Mouse (Mus musculus) telencephalon, adult 2 months (tissue): ENCODE data around the gene Nupr1l.
"Not testable (repeated sequence)": the region's sequence is repeated elsewhere in the genome, so short reads cannot be mapped to it uniquely, and the experiment has no call there.

Source experiments
- DNase-seq: peaks from one replicate; pipeline ENCODE4 v3.0.0-alpha.2; 2011; ENCODE audit warnings: low read depth, low spot score

The Nupr1l gene

DNA sequence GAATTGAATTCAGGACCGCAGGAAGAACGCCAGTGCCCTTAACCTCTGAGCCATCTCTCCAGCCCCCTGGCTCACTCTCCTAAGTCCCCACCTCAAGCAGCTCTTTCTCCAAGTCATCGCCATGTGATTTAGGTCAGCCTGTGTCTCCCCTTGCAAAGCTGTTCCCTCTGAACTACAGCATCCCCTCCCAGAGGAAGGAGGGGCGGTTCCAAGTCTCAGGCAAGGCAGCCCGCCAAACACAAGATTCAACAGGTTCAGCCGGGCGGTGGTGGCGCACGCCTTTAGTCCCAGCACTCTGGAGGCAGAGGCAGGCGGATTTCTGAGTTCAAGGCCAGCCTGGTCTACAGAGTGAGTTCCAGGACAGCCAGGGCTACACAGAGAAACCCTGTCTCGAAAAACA lies 7.2 kb downstream of the Nupr1l start:
- not testable (repeated sequence) for DNase-seq

DNA sequence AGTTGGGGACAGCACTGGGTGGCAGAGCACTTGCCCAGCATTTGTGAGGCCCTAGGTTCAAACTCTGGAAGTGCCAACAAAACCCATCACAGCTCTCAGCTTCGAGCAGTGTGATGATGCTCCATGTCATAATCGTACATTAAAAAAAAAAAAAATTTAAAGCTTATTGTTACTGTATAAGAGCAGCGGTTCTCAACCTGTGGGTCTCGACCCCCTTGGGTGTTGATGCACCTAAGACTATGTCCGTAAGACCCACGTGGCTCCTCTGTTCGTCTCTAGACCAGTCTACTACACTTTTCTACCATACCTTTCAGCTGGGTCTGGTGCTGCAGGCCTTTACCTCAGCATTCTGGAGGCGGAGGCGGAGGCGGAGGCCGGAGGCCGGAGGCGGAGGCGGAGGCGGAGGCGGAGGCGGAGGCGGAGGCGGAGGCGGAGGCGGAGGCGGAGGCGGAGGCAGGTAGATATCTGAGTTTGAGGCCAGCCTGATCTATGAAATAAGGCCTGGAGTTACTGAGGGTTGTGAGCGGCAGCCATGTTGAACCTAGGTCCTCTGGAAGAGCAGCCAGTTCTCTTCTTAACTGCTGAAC lies 9.8 kb downstream of the Nupr1l start:
- DNase-seq: no peak

DNA sequence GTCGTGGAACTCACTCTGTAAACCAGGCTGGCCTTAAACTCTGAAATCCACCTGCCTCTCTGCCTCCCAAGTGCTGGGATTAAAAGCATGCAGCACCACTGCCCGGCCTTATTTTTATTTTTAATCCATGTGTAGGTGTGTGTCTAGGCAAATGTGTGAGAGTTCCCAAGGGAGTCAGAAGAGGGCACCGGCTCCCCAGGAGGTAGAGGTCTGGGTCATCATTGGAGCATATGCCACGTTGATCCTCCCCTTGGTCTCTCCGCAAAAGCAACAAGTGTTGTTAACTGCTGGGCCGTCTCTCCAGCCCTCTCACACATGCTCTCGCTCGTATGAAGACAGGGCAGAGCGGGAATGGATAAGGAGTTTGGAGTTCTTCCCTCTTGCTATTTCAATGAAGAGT lies 10.4 kb downstream of the Nupr1l start:
- no peak for DNase-seq

DNA sequence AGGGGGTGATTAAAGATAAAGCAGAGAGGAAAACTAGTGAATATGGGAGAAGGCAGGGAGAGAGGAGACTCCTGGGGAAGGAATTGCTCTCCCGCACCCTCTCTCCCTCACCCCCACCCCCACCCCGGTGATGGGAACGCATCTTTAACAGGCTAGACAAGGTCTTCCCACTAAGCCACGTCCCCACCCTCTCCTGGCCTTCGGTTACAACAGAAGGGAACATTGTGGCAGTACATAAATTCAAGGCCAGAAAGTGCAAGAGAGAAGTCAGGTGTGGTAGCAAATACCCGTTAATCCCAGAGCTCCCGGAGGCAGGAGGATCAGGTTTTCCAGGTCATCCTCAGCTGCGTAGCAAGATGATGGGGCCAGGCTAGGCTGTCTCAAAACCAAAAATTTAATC lies 11.0 kb downstream of the Nupr1l start:
- DNase-seq: no peak

DNA sequence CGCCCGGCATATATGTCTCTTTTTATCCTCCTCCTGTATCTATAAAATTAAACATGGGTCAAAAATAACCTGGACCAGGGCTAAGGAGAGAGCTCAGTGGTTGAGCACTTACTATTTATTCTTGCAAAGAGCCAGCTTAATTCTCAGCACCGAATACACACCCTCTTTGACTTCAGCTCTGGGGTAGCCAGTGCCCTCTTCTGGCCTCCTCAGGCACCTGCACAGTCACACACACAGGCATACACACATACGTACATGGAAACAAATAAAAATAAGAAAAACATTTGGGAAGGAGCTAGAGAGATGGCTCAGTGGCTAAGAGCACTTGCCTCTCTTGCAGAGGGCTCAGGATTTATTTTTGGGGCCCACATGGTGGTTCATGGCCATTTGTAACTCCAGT lies 13.6 kb downstream of the Nupr1l start:
- DNase-seq: no peak

DNA sequence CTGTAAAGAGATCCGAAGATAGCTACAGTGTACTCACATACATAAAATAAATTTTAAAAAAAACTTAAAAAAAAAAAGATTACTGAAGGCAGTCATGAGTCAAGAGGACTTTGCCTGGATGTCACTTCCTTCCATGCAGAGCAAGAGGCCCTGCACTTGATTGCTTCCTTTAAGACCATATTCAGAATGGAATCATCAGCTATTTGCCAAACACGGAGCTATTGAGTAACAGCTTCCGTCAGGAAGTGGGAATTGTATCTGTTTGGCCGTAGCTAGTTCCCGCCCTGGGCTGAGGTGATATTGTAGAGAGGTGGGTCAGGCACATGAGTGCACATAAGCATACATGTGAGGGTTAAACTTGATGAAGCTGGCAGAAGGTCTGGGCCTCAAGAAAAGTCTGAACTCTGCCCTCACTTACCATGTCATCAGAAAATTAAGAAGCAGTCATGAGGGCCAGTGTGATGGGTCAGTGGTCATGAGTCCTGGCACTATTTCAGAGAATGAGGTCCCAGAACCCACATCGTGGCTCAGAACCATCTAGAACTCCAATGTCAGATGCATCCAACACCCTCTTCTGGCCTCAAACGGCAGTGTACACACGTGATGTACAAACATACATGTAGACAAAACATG lies 16.6 kb downstream of the Nupr1l start:
- DNase-seq: no peak

DNA sequence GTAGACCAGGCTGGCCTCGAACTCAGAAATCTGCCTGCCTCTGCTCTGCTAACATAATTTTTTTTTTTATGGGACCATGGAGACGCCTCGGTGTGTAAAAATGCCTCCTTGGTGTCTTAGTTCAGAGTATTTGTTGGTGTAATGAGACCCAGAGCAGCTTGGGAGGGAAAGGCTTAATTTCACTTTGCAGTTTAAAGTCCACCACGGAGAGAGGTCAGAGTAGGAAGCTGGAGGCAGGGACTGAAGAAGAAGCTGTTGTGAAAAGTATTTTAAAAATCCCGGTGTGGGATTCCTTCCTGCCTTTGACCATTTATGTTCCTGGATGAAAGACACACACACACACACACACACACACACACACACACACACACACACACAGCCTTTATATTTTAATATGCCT lies 17.6 kb downstream of the Nupr1l start:
- DNase-seq: no peak

DNA sequence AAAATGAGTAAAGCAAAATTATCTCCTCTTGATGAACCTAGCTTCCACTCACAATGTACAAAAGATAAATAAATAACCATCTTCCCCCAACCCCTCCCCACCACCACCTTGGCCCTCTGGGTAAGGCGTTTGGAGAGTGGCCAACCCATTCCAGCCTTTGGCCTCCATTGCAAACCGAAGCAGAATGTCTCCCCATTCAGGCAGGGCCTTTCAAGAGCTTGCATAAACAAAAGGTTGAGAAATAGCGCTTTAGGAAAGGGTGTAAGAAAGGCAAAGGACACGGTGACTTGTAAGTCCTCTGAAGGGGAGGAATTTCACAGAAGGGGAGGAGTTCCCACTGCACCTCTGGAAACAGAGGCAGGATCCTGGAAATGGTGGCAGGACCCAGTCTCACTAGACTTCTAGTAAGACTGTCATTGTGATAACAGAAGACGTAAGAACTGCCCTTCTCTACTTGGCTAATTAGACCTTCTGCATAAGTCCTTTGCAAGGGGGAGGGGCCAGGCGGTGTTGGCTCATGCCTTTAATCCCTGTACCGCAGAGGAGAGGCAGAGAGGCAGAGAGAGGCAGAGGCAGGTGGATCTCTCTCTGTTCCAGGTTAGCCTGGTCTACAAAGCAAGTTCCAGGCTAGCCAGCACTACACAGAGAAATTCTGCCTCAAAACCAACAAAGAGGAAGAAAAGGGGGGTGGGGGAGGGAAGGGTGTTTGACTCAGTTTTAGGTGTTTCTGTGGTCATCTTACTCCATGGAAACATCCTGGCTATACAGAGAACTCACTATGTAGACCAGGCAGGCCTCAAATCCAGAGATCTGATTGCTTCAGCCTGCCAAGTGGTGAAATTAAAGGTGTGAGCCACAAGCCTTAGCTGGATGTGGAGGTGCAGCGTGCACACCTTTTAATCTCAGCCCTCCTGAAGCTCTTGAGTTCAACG lies 21.9 kb downstream of the Nupr1l start:
- no peak for DNase-seq

DNA sequence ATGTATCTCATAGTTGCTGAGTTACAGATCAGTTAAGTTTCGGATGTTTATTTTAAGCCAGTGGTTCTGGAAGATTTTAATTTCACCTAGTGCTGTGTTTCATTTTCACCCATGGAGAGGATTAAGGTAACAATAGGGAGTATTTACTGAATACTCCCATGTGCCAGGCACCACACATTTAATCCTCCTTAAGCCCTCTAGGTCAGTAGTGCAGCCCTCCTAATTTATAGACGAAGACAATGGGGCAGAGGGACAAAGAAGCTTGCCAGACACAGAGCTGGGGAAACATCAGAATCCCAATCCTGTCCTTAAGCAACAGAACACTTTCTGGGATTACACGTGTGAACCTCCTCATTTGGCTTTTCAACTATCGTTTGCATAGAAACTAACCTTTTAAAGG lies 28.6 kb downstream of the Nupr1l start:
- DNase-seq: no peak

DNA sequence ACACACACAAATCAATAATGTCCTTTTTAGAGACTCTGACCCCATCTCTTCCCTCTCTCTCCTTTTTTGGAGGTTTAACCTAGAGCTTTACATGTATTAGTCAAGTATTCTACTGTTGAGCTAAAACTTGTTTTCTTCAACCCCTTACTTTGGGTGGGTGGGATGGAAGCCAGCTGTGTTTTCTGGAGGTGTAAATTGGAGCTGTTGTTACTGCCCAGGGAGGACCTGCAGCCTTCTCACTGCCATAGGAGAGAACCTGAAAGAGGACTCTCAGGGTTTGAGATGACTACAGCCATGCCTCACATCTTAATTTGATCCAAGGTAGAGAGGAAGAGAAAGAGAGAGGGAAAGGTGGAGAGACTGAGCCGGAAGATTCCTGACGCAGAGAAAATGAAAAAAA lies 31.9 kb downstream of the Nupr1l start:
- DNase-seq: no peak

DNA sequence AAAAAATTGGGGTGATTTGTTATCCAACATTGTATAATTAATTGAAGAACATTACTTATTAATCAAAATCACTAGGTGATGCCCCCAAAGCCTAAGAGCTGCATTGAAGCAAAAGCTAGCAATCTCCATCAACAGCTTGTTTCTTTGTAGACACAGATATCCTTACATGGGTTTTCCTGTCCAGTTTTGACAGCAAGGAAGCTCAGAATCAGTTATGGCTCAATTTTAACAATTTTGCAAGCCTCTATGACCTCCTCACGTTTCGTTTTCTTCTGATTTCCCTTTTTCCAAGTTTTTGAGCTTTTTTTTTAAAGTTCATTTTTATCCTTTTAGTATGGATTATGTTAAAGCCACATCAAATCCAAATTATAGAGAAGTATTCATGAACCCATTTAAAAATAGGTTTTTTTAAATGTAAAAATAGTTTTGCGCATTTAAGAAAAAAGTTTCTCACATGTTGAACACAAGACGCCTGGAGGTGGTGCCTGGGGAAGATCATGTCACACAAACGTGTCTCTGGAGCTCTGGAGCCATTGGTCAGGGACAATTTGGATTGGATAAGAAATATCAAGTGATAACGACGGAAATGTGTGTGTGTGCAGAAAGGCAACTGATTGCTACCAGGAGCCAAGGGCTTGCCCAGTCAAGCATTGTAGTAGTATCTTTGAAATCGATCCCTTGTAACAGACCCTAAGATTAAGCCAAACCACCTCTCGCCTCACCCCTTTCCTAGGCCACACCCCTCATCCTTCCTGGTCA lies 32.6 kb downstream of the Nupr1l start:
- DNase-seq: no peak

DNA sequence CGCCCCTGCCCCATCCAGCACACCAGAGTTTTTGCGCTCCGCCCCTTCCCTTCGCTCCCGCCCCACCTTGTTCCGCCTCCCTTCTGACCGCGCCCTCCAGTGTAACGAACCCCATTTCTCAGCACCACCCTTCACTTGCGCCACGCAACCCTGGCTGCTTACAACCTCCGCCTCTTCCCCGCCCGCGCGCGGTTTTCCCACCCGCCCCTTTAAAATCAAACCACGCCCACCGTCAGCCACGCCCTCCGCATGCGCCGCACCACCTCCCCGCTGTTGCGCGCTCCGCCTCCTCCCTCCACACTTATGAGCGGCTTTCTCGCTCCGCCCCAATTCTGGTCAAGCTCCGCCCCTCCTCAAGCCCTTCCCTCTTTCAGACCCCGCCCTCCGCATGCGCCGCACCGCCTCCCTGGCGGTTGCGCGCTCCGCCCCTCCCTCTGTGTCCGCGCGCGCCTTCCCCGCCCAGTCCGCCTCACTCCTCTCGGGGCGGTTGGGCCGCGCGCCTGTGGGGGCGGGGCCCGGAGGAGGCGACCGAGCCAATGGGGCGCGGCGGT lies 33.2 kb downstream of the Nupr1l start, which contains the start of gene Vkorc1l1:
Vkorc1l1 (plus strand) TSS at position 476 of the 551 bp plus-strand sequence.
- peak; percentile 98 for DNase-seq

DNA sequence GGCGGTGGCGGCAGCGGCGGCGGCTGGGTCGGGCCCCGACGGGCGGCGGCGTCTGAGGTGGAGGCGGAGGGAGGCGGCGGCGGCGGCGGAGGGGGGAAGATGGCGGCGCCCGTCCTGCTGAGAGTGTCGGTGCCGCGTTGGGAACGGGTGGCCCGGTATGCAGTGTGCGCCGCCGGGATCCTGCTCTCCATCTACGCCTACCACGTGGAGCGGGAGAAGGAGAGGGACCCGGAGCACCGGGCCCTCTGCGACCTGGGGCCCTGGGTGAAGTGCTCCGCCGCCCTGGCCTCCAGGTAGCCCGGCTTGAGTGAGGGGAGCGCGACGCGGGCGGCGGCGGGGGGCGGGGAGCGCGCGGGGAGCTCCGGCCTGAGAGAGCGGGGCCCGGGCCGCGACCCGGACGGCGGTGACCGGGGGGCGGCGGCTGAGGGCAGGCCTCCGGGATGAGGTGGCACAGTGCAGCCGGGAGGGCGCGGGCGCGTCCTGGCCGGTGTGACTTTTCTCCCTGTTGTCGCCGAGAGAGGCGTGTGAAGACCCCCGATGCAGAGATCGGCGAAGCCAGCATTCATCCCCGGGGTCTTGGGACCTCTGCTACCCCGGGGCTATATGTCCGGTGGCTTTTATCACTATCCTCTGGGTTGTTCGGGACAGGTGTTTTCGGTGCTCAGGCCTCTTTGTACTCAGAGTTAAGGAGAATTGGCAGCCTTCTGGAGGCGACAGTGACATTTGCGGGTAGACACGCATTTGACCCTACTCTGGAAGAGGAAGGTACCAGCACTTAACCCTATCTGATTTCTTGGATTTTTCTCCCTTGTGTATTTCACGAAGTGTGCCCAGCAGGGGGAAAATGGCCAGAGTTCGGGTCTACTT lies 34.0 kb downstream of the Nupr1l start:
- DNase-seq: not testable (repeated sequence)

DNA sequence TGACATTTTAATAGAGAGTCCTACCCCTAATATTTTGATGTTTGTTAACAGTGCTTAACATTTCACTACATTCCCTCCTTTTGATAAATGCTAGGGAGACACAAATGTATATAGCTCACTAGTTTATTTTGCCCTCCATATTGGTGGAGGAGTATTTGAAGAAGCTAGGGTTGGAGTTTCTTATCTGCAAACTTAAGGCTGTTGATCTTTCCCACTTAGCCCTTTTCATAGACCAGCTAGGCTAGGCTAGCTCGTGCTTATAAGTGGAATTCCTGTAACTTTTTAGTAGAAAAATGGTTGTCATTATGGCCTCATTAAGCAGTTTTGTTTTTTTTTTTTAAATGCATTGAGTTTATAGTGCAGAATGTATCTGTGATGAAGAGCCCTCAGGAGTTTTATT lies 35.1 kb downstream of the Nupr1l start:
- no peak for DNase-seq

DNA sequence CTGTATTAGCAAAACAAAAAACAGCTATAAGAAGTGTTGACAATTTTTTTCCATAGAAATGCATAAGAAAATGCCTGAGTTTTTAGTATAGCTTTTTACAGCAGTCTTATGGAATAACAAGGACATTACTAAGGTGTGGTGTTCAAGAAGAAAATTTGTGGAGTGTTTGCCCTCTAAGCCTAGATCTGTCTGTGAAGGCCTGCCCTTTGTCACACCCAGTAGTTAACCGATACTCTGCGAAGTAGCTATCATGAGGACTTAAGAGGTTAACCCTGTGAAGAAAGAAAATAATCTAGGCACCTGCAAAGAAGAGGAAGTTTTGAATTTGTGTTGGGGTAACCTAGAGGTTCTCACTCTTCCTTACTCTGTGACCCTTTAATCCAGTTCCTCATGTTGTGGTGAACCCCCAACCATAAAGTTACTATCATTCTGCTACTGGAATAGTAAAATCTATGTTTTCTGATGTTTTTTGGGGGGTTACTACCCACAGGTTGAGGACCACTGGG lies 39.2 kb downstream of the Nupr1l start:
- DNase-seq: no peak

DNA sequence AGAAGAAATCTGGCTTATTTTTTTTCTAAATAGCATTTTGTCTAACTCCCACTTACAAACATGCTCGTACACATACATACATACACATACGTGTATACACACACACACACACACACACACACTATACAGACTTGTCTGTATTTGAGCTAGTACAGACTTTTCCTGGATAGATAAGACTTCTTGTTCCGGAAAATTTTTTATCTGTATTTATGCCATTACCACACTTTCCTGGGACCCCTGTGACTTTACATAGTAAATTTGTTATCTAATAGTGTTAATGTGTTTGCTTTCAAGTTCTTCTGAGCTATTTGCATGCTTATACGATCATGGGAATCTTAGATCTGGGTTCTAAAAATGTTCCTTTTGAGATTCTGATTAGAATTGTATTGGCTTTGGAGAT lies 43.8 kb downstream of the Nupr1l start:
- no peak for DNase-seq

DNA sequence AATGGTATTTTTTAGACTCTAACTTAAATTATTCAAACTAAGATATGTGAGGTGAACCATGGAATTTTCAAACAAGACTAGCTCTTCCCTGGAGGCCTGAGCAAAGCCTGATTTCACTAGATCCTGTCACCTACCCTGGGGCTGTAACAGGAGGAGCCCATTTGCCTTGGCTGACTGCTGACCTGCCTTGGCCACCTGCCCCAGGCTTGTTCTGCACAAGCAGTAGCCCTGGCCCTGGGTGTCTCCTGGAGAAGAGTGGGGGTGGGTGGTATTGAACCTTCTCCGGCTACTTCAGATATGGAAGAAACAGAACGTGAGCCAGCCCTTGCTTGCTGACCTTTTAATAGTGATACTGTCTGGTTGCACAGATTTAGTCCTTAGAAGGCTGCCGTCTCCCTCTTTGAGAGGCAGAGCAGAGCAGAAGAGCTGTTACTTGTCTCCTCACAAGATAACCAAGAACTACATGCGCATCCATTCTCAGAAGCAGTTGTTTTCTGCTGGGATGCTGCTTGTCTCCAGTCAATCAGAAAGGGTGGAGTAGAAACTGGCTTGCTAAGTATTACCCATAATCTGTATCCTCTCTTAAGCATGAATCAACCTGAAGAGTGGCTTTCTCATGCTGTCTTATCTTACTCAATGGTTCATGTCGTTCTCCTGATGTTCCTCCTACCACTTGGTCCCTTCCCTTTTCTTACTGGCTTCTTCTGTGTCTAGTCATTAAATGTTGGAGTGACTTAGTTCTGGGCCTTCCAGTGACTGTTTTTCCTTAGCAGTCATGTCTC lies 46.3 kb downstream of the Nupr1l start:
- DNase-seq: no peak

DNA sequence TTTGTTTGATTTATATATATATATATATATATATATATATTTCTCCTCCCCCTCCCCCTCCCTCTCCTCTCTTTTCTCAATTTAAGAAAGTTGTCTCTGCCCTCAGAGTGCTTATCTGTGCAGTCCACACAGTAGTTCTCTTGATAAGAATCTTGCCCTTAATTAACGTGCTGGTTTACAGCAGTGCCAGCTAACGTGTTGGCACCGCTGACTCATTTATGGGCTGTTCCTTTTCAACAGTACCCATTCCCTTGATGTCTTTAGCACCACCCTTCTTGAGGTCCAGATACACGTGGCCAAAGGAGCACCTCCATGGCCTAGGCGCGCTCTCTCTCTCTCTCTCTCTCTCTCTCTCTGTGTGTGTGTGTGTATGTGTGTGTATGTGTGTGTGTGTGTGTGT lies 47.5 kb downstream of the Nupr1l start:
- no peak for DNase-seq

DNA sequence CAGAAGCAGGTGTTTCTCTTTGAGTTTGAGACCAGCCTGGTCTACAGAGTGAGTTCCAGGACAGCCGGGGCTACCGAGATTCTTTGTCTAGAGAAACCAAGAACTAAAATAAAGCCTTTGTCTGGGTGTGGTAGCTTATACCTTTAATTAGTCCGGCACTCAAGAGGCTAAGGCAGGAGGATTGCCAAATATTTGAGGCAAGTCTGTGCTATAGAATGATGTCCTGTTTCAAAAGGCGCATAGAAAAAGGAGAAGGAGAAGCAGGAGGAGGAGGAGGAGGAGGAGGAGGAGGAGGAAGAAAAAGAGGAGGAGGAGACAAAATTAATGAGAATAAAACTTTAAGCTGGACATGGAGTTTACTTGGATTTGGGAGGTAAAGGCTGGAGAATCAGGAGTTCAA lies 54.9 kb downstream of the Nupr1l start:
- no peak for DNase-seq
